Mouse (Mus musculus) ovary, postnatal 14 days (tissue): ENCODE data around the gene Prkaa1.
A peak's percentile ranks its signal among the peaks of the same experiment; 100 is the strongest.
"Not testable (repeated sequence)": the region's sequence is repeated elsewhere in the genome, so short reads cannot be mapped to it uniquely, and the experiment has no call there.

ENCODE experiments used
- DNase-seq: peaks from one replicate; pipeline ENCODE4 v3.0.0; 2022; ENCODE audit warnings: low spot score

Prkaa1 gene

GRCm38 (mm10) chr15:5173217-5173820 is 29.7 kb downstream of the Prkaa1 start:
- DNase-seq: no peak

- DNase-seq: no peak
Observed at GRCm38 (mm10) chr15:5184668-5185330, 41.1 kb downstream of the Prkaa1 start.

- peak; percentile 61 for DNase-seq
Observed at GRCm38 (mm10) chr15:5185366-5186292, 42.0 kb downstream of the Prkaa1 start, which contains the start of gene Ttc33. Gene Ttc33 (plus strand): TSS chr15:5185525.

- no peak for DNase-seq
Observed at GRCm38 (mm10) chr15:5186293-5186675, 42.6 kb downstream of the Prkaa1 start.

- DNase-seq: no peak
Observed at GRCm38 (mm10) chr15:5187116-5187515, 43.5 kb downstream of the Prkaa1 start.

- DNase-seq: no peak
Observed at GRCm38 (mm10) chr15:5188029-5188428, 44.4 kb downstream of the Prkaa1 start.

GRCm38 (mm10) chr15:5189504-5190093 is 45.9 kb downstream of the Prkaa1 start:
- no peak for DNase-seq

- no peak for DNase-seq
Observed at GRCm38 (mm10) chr15:5193833-5194232, 50.2 kb downstream of the Prkaa1 start.

GRCm38 (mm10) chr15:5194446-5194845 is 50.8 kb downstream of the Prkaa1 start:
- DNase-seq: no peak

- no peak for DNase-seq
Observed at GRCm38 (mm10) chr15:5194931-5195330, 51.3 kb downstream of the Prkaa1 start.

GRCm38 (mm10) chr15:5195987-5196514 is 52.4 kb downstream of the Prkaa1 start:
- DNase-seq: no peak

- no peak for DNase-seq
Observed at GRCm38 (mm10) chr15:5196691-5197090, 53.0 kb downstream of the Prkaa1 start.

GRCm38 (mm10) chr15:5205222-5205621 is 61.6 kb downstream of the Prkaa1 start:
- no peak for DNase-seq

- DNase-seq: no peak
Observed at GRCm38 (mm10) chr15:5209116-5209515, 65.5 kb downstream of the Prkaa1 start.

- DNase-seq: no peak
Observed at GRCm38 (mm10) chr15:5220491-5220890, 76.8 kb downstream of the Prkaa1 start.

GRCm38 (mm10) chr15:5230746-5231145 is 87.1 kb downstream of the Prkaa1 start:
- not testable (repeated sequence) for DNase-seq
